Mouse (Mus musculus): ENCODE results near the gene Klhdc3. TPM values are rescaled to one million over a fixed set of nuclear protein-coding genes. Genes with fewer than 3 reads are reported as not detected.

The Klhdc3 gene
- total RNA-seq (2021), result 100 to 1,000 TPM; 152 to 160 TPM

GRCm38 (mm10) chr17:46680760-46681373 is at the start of gene Klhdc3:
Klhdc3 (minus strand) TSS chr17:46680914.
- DNase-seq, result peak; percentile 97
- intact Hi-C loops (cut with DNase I), result loop anchor here (1.0 kb wide), 1 partner anchor 22 kb away; no protein-coding TSS in a partner anchor

GRCm38 (mm10) chr17:46728904-46729318 is 48.2 kb upstream of the Klhdc3 start, which contains the start of gene Gnmt:
Gnmt (minus strand) TSS chr17:46729168.
- peak in 1 of 2 experiments; percentile 30 for DNase-seq

GRCm38 (mm10) chr17:46728496-46728895 is 47.8 kb upstream of the Klhdc3 start:
- no peak for DNase-seq
- intact Hi-C loops (cut with DNase I), result loop anchor here (5.0 kb wide), 1 partner anchor 206 kb away; no protein-coding TSS in a partner anchor

More at GRCm38 (mm10) chr17:46728904-46729318, 48.2 kb upstream of the Klhdc3 start, which contains the start of gene Gnmt:
- intact Hi-C loops (cut with DNase I), result loop anchor here (5.0 kb wide), 1 partner anchor 207 kb away; no protein-coding TSS in a partner anchor

- no peak for DNase-seq
- intact Hi-C loops (cut with DNase I), result loop anchor here (5.0 kb wide), 1 partner anchor 206 kb away; no protein-coding TSS in a partner anchor
Measured at GRCm38 (mm10) chr17:46728021-46728420, 47.3 kb upstream of the Klhdc3 start.

DNA sequence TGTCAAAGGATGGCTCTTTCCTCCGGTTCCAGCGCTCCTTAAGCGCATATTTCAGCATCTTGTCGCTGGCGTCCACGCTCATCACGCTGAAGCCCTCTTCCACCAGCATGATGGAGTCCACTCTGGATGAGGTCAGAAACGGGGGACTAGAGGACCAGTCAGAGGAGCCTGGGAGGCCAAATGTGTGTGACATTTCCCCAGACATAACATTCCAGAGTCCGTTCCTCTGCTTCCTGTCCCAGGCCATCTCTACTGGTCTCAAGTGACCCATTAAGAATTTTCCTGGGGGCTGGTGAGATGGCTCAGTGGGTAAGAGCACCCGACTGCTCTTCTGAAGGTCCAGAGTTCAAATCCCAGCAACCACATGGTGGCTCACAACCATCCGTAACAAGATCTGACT is 46.6 kb upstream of the Klhdc3 start:
- intact Hi-C loops (cut with DNase I), result loop anchor here (5.0 kb wide), 1 partner anchor 205 kb away; no protein-coding TSS in a partner anchor
- no peak for DNase-seq

- intact Hi-C loops (cut with DNase I), result loop anchor here (5.0 kb wide), 1 partner anchor 204 kb away; no protein-coding TSS in a partner anchor
- no peak for DNase-seq
Measured at GRCm38 (mm10) chr17:46725731-46726645, 45.3 kb upstream of the Klhdc3 start.

DNA sequence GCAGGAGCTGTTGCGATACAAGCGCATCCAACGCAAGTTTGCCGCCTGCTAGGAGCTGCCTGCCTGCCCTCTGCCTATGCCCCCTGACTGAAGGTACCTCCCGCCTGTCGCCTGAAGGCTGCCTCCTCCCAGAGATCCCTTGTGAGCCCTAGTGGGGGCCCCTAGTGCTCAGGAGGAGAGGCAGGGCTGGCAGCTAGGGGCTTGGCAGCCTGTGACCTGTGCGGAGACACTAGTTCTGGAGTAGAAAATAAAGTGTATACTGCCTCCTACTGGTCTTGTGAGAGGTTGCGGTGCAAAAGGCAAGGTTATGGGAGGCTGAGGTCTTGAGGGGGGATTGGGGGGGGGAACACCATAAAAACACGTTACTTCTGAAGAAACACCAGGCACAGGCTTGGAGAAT is 44.6 kb upstream of the Klhdc3 start:
- peak; percentile 46 to 58 for DNase-seq

GRCm38 (mm10) chr17:46724477-46725084 is 43.9 kb upstream of the Klhdc3 start:
- DNase-seq, result no peak
- intact Hi-C loops (cut with DNase I), result loop anchor here (5.0 kb wide), 1 partner anchor 202 kb away; no protein-coding TSS in a partner anchor

More for the DNA sequence above, 44.6 kb upstream of the Klhdc3 start:
- intact Hi-C loops (cut with DNase I), result loop anchor here (5.0 kb wide), 1 partner anchor 203 kb away; no protein-coding TSS in a partner anchor

- intact Hi-C loops (cut with DNase I), result no loop called here
- DNase-seq, result no peak
Measured at GRCm38 (mm10) chr17:46721077-46721476, 40.4 kb upstream of the Klhdc3 start.

GRCm38 (mm10) chr17:46714756-46715481 is 34.2 kb upstream of the Klhdc3 start:
- peak in 1 of 2 experiments; percentile 49 for DNase-seq
- intact Hi-C loops (cut with DNase I), result loop anchor here (2.0 to 5.0 kb wide), 2 partner anchors 40 to 188 kb away; partner anchors contain the start of gene Rrp36

DNA sequence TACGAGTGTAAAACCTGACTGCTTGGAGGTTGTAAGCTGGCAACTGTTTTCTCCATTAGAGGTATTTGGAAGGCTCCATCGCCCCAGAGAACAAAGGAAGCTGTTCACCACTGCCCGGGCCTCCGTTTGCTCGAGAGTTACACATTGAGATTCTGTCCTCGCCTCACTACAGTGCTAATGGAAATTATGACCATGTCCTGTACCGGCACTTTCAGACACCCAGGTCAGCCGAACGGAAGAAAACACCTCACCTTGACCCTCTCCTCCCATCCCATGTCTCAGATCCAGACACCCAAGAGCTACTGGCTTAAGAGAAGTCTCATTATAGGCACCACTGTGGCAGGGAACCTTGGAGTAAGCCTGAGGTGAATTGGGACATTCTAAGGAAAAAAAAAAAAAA is 33.1 kb upstream of the Klhdc3 start:
- intact Hi-C loops (cut with DNase I), result loop anchor here (2.0 kb wide), 1 partner anchor 39 kb away; the partner anchor contains the start of gene Rrp36
- DNase-seq, result no peak

GRCm38 (mm10) chr17:46712442-46712841 is 31.7 kb upstream of the Klhdc3 start:
- intact Hi-C loops (cut with DNase I), result no loop called here
- no peak for DNase-seq

GRCm38 (mm10) chr17:46711612-46712271 is 31.0 kb upstream of the Klhdc3 start:
- intact Hi-C loops (cut with DNase I), result no loop called here
- DNase-seq, result peak; percentile 62 to 69

DNA sequence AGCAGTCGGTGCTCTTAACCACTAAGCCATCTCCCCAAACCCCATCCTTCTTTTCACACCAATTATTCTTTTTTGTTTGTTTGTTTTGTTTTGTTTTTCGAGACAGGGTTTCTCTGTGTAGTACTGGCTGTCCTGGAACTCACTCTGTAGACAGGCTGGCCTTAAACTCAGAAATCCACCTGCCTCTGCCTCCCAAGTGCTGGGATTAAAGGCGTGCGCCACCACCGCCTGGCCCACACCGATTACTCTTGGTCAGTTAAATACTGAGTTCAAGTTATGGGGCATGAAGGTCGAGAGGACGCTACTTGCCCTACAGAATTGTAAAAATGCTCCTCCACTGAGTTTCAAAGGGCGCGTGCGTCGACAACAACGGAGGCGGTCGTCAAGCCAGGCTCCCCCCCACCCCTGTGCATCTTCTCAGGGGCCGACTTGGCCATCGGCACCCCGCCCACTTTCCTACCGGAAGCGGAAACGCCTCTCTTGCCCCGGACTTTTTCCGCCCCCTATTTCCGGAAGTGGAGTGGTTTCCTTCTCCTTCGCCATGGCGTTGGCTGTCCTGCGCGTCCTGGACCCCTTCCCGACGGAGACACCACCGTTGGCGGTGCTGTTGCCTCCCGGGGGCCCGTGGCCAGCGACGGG is 30.4 kb upstream of the Klhdc3 start, which contains the start of gene Pex6:
TSS of gene Pex6 (plus strand) at position 505 of the 639 bp plus-strand sequence.
- intact Hi-C loops (cut with DNase I), result no loop called here
- DNase-seq, result peak; percentile 96 to 97

DNA sequence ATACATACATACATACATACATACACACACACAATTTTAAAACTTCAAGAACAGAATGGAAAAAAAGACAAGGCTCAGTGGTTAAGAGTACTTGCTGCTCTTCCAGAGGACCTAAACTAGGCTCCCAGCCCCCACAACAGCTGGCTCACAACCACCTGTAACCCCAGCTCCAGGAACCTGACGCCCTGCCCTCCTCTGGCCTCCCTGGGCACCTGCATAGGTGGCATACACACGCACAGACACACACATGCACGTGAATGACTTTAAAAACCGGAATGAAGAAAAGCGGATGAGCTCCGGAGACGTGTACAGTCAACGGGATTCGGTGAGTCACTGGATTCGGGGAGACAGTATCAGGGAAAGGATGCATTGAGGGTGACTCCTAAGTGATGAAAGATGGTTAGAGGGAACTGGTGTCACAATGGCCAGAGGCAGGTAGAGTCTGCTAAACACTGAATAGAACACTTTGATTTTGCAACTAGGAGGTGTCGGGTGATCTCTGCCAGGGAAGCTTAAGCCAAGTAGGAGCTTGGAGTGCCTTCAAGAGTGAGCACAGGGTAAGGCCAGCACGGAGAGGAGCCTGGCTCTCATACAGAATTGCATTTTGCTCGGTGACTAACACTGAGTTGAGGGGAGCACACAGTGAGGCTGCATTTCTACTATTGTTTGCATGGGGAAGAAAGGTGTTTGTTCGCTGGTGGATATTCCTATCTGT is 25.8 kb upstream of the Klhdc3 start:
- intact Hi-C loops (cut with DNase I), result loop anchor here (10.0 kb wide), 1 partner anchor 152 kb away; the partner anchor contains the start of gene Srf
- DNase-seq, result no peak

DNA sequence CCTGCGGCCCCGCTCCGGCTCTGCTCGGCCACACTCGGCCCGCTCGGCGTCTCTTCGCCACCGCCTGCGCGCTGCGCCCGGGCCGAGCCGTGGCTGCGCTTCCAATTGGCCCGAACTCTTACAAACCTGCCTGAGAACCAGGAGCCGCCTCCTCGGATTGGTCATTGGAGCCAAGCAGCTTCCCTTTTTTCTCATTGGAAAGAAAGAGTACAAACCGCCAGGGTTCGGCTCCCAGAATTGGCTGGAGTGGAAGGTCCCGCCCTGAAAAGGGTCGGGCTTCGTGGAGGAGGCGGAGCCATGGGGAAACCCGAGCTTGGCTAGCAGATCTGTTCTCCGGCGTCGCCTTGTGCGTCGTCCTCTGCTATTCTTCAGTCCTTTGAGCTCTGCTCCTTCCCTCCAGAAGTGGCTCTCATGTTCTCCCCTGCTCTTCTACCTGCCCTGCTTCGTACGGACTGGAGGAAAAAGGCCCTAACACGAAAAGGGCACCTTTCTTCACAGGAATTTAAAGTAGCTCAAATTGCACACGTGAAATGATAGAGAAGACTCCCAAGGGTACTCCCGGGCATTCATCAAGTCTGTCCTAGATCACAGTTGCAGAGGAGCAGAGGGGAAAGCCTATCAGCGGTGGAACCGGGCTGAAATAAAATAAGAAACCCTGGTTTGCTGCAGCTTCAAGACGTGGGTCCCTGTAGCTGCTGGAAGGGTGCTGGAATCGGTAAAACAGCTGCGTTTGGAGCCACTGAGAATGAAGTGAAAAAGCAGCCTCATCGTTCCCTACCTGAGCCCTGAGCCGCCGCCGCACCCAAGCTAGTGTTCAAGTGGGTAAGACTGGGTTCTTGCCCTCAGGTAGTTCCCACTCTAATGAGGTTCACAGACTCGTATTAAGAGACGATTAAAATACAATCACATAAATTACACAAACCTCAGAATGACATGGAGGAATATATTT is 24.4 kb upstream of the Klhdc3 start, which contains the start of gene Ppp2r5d:
TSS of gene Ppp2r5d (minus strand) at position 225 of the 949 bp plus-strand sequence.
- intact Hi-C loops (cut with DNase I), result loop anchor here (10.0 kb wide), 1 partner anchor 150 kb away; the partner anchor contains the start of gene Srf
- DNase-seq, result peak; percentile 98 to 99

Data from heart, postnatal 10 days (tissue).